Mouse (Mus musculus): ENCODE results near the gene Hs3st2. TPM values are rescaled to one million over a fixed set of nuclear protein-coding genes. Genes with fewer than 3 reads are reported as not detected.
A peak's percentile ranks its signal among the peaks of the same experiment; 100 is the strongest.

The Hs3st2 gene
- polyA plus RNA-seq, 2 experiments: 1.1 TPM

DNA sequence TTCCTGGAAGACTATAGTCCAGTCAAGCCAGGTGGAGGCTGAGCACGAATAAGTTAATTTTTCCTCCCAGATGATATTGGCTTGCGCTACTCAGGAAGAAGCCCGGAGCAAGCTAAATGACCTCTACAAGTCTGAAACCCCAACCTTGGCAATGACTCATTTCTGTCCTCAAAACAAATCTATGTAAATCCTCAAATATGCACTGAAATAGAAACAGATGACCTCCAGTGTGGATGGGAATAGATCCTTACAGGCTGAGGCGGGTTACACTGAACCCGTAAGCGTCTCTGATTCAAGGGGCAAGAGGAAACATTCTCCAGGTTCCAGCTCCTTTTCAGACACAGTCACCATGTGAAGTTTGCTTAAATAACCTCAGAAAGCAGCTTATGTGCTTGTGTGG, 24.5 kb upstream of the Hs3st2 start:
- H3K27ac ChIP-seq (replicated peaks; ENCODE audit: low read depth, low read length): no peak overlapping the region
- no peaks in the 10 kb centered on the region for H3K4me1 ChIP-seq (ENCODE audit: control insufficient read depth, insufficient read depth, low read length)
- no peaks in the 10 kb centered on the region for H3K9me3 ChIP-seq (ENCODE audit: control insufficient read depth, low read length)
- no peak for TF ChIP-seq POLR2A (IDR thresholded peaks at IDR 0.05; ENCODE audit: borderline replicate concordance, extremely low read depth, insufficient read depth, insufficient read length)
- H3K4me2 ChIP-seq (replicated peaks; ENCODE audit: low read depth, low read length, severe bottlenecking): no peak overlapping the region
- no peaks in the 10 kb centered on the region for H3K36me3 ChIP-seq (ENCODE audit: control insufficient read depth, insufficient read depth, low read length)
- H3K27me3 ChIP-seq (ENCODE audit: control insufficient read depth, insufficient read depth, low read length): no peaks in the 10 kb centered on the region
- no peak overlapping the region for H3K4me3 ChIP-seq (replicated peaks; ENCODE audit: low read length)
- 88% methylated on average over 6 of the region's 6 CpGs for WGBS
- DNase-seq (ENCODE audit: low spot score) (no peak), ATAC-seq (ENCODE audit: low FRiP score, low read depth) (no peak)
- H3K9ac ChIP-seq (ENCODE audit: low read depth, low read length, severe bottlenecking): no peak overlapping the region

DNA sequence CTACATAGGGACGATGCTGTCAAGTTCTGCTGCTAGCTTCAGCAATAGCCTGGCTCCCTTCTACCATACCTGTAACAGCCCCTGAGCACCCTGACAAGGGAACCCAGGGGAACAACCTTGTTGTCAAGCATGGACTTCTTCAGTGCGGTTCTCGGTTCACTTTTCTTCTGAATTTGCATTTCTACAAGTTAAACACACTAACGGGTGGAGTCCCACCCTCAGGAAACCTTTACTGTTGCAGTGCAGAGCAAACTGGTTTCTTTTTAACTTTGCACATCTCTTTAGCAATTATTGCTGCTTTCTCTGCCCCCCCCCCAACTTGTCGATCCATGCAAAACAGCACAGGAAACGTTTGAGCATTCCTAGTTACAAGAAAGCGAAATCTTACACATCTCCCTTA, 19.7 kb upstream of the Hs3st2 start:
- Histone ChIP-seq H3K4me1 (ENCODE audit: control insufficient read depth, insufficient read depth, low read length) (no peaks in the 10 kb centered on the region), H3K9me3 (ENCODE audit: control insufficient read depth, low read length) (no peaks in the 10 kb centered on the region), H3K9ac (ENCODE audit: low read depth, low read length, severe bottlenecking) (no peak overlapping the region), H3K27me3 (ENCODE audit: control insufficient read depth, insufficient read depth, low read length) (no peaks in the 10 kb centered on the region), H3K36me3 (ENCODE audit: control insufficient read depth, insufficient read depth, low read length) (no peaks in the 10 kb centered on the region), H3K4me3 (replicated peaks; ENCODE audit: low read length) (no peak overlapping the region), H3K27ac (replicated peaks; ENCODE audit: low read depth, low read length) (no peak overlapping the region), H3K4me2 (replicated peaks; ENCODE audit: low read depth, low read length, severe bottlenecking) (no peak overlapping the region)
- TF ChIP-seq POLR2A (IDR thresholded peaks at IDR 0.05; ENCODE audit: borderline replicate concordance, extremely low read depth, insufficient read depth, insufficient read length): no peak
- WGBS: 83% methylated on average over 7 of the region's 7 CpGs
- ATAC-seq (ENCODE audit: low FRiP score, low read depth) (no peak), DNase-seq (ENCODE audit: low spot score) (no peak)

DNA sequence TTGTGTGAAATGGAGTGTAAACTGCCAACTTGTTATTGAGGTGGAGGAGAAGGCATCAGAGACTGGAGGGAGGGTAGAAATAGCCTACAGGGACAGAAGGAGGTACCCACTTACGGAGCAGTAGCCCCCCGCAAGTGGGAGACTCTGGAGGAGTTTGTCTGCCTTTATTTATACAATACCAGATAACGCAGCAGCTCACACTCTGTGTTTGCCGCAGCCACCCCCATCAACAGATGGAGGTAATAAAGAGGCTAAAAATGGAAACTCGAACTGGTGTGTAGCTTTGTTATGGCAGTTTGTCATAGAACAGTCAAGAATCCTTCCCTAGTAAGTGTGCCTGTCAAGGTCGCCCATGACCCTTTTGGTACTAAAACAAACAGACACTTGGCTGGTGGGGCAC, 16.2 kb upstream of the Hs3st2 start:
- DNase-seq (ENCODE audit: low spot score) (no peak), ATAC-seq (ENCODE audit: low FRiP score, low read depth) (no peak)
- 47% methylated on average over 6 of the region's 6 CpGs for WGBS
- H3K4me2 ChIP-seq (replicated peaks; ENCODE audit: low read depth, low read length, severe bottlenecking): no peak overlapping the region
- H3K4me1 ChIP-seq (ENCODE audit: control insufficient read depth, insufficient read depth, low read length): no peaks in the 10 kb centered on the region
- H3K36me3 ChIP-seq (ENCODE audit: control insufficient read depth, insufficient read depth, low read length): no peaks in the 10 kb centered on the region
- H3K9me3 ChIP-seq (ENCODE audit: control insufficient read depth, low read length): no peaks in the 10 kb centered on the region
- no peak overlapping the region for H3K9ac ChIP-seq (ENCODE audit: low read depth, low read length, severe bottlenecking)
- H3K4me3 ChIP-seq (replicated peaks; ENCODE audit: low read length): no peak overlapping the region
- H3K27ac ChIP-seq (replicated peaks; ENCODE audit: low read depth, low read length): no peak overlapping the region
- no peak for TF ChIP-seq POLR2A (IDR thresholded peaks at IDR 0.05; ENCODE audit: borderline replicate concordance, extremely low read depth, insufficient read depth, insufficient read length)
- H3K27me3 ChIP-seq (ENCODE audit: control insufficient read depth, insufficient read depth, low read length): no peaks in the 10 kb centered on the region

DNA sequence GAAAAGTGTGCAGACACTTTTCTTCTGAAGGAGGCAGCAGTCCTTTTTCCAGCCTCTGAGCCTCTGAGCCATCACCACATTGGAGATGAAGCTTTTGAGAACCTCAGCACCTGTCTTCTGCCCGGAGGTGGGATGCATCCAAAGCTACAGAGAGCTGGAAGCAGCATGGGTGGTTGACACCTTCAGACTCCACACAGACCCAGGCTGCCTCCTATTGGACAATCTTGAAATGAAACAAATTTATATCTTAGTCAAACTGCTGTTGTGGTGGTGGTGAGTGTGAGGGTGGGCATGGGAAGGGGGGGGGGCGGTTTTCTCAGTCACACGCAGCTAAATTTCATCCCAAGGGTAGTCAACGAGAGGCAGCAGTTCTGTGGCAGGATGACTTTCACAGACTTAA, 12.7 kb upstream of the Hs3st2 start:
- no peak overlapping the region for H3K27ac ChIP-seq (replicated peaks; ENCODE audit: low read depth, low read length)
- H3K9ac ChIP-seq (ENCODE audit: low read depth, low read length, severe bottlenecking): no peak overlapping the region
- DNase-seq (ENCODE audit: low spot score): no peak
- H3K4me2 ChIP-seq (replicated peaks; ENCODE audit: low read depth, low read length, severe bottlenecking): no peak overlapping the region
- no peak for TF ChIP-seq POLR2A (IDR thresholded peaks at IDR 0.05; ENCODE audit: borderline replicate concordance, extremely low read depth, insufficient read depth, insufficient read length)
- H3K9me3 ChIP-seq (ENCODE audit: control insufficient read depth, low read length): no peaks in the 10 kb centered on the region
- no peak for ATAC-seq (ENCODE audit: low FRiP score, low read depth)
- WGBS: 75% methylated on average over 4 of the region's 4 CpGs
- no peak overlapping the region for H3K4me3 ChIP-seq (replicated peaks; ENCODE audit: low read length)
- H3K4me1 ChIP-seq (ENCODE audit: control insufficient read depth, insufficient read depth, low read length): no peaks in the 10 kb centered on the region
- no peaks in the 10 kb centered on the region for H3K27me3 ChIP-seq (ENCODE audit: control insufficient read depth, insufficient read depth, low read length)
- H3K36me3 ChIP-seq (ENCODE audit: control insufficient read depth, insufficient read depth, low read length): no peaks in the 10 kb centered on the region

DNA sequence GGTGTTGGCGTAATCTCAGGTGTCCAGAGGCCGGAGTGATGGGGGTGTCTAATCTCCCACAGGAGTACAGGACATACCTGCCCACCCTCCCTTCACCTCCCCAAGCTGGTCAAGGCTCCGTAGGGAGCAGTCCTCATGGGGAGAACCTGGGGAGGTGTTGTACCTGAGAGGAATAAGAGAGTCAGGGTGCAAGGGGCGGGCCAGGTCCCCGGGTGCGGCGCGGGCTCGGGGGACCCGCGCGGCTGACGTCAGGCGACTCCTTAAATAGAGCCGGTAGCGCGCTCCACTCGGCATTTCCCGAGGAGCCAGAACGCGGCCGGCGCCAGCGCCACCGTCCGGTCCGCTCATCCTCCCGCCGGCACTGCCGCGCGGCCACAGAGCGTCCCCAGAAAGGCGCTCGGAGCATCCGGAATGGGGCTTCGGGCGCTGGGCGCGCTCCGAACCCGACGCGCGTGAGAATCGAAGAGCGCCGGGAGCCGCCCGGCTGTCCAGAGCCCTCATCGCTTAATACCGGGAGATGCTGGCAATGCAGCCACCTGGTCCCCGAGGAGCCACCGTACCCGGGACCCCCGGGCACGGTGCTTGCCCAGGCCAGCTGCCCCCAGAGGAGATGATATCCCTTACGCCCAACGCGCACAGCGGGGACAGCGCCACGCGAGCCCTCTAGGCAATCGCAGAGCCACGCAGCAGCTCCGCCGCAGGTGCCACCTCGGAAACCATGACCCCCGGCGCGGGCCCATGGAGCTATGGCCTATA, 503 bp downstream of the Hs3st2 start:
- ATAC-seq (ENCODE audit: low FRiP score, low read depth): no peak
- Histone ChIP-seq H3K9me3 (ENCODE audit: control insufficient read depth, low read length) (no peaks in the 10 kb centered on the region), H3K27ac (replicated peaks; ENCODE audit: low read depth, low read length) (no peak overlapping the region), H3K4me3 (replicated peaks; ENCODE audit: low read length) (peak overlapping the region; percentile 33), H3K36me3 (ENCODE audit: control insufficient read depth, insufficient read depth, low read length) (no peaks in the 10 kb centered on the region), H3K4me2 (replicated peaks; ENCODE audit: low read depth, low read length, severe bottlenecking) (peak overlapping the region; percentile 49), H3K27me3 (ENCODE audit: control insufficient read depth, insufficient read depth, low read length) (peaks cover 45% of the 10 kb centered on the region), H3K4me1 (ENCODE audit: control insufficient read depth, insufficient read depth, low read length) (peaks cover 5% of the 10 kb centered on the region), H3K9ac (ENCODE audit: low read depth, low read length, severe bottlenecking) (no peak overlapping the region)
- no peak for DNase-seq (ENCODE audit: low spot score)
- WGBS: 2% methylated on average over 63 of the region's 72 CpGs
- no peak for TF ChIP-seq POLR2A (IDR thresholded peaks at IDR 0.05; ENCODE audit: borderline replicate concordance, extremely low read depth, insufficient read depth, insufficient read length)

DNA sequence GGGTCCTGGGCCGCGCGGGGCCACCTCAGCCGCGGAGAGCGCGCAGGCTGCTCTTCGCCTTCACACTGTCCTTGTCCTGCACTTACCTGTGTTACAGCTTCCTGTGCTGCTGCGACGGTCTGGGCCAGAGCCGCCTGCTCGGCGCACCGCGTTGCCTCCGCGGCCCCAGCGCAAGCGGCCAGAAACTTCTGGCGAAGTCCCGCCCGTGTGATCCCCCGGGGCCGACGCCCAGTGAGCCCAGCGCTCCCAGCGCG, 1.0 kb downstream of the Hs3st2 start:
- H3K27ac ChIP-seq (replicated peaks; ENCODE audit: low read depth, low read length): no peak overlapping the region
- TF ChIP-seq POLR2A (IDR thresholded peaks at IDR 0.05; ENCODE audit: borderline replicate concordance, extremely low read depth, insufficient read depth, insufficient read length): no peak
- no peaks in the 10 kb centered on the region for H3K36me3 ChIP-seq (ENCODE audit: control insufficient read depth, insufficient read depth, low read length)
- peaks cover 45% of the 10 kb centered on the region for H3K27me3 ChIP-seq (ENCODE audit: control insufficient read depth, insufficient read depth, low read length)
- no peak for ATAC-seq (ENCODE audit: low FRiP score, low read depth)
- no peak overlapping the region for H3K9ac ChIP-seq (ENCODE audit: low read depth, low read length, severe bottlenecking)
- no peaks in the 10 kb centered on the region for H3K9me3 ChIP-seq (ENCODE audit: control insufficient read depth, low read length)
- peak overlapping the region; percentile 33 for H3K4me3 ChIP-seq (replicated peaks; ENCODE audit: low read length)
- H3K4me2 ChIP-seq (replicated peaks; ENCODE audit: low read depth, low read length, severe bottlenecking): peak overlapping the region; percentile 49
- no peak for DNase-seq (ENCODE audit: low spot score)
- H3K4me1 ChIP-seq (ENCODE audit: control insufficient read depth, insufficient read depth, low read length): peaks cover 5% of the 10 kb centered on the region
- 1% methylated on average over 28 of the region's 28 CpGs for WGBS

All from limb, embryonic 14.5 days (tissue).